Mouse (Mus musculus) MEL (cell line): Measurements from ENCODE around the gene Inip. TPM values are rescaled to one million over a fixed set of nuclear protein-coding genes. Genes with fewer than 3 reads are reported as not detected.

Experiments
- DNase-seq: peaks from one replicate; pipeline ENCODE4 v3.0.0; 2011; ENCODE audit warnings: low read depth, low spot score
- H3K27ac ChIP-seq: 2 replicates; pipeline ENCODE4 v1.5.1; 2012; ENCODE audit warnings: low read depth, mild to moderate bottlenecking, control low read depth, low read length, moderate library complexity; ENCODE audit not compliant: control insufficient read depth
- H3K27me3 ChIP-seq, 2 experiments: fragments of 150-350 bp in 1 of 2; sonication (generic) in 1 of 2; 2 replicates each; pipeline ENCODE4 v1.6.1; 2012; ENCODE audit warnings: low read length in 2 of 2, mild to moderate bottlenecking in 2 of 2, improper control_type of control experiment in 1 of 2, moderate library complexity in 1 of 2; ENCODE audit not compliant: insufficient read depth in 2 of 2, control insufficient read depth in 1 of 2
- H3K36me3 ChIP-seq, 2 experiments: 2 replicates each; pipeline ENCODE4 v1.6.1; 2012 to 2014; ENCODE audit warnings: low read length in 2 of 2, improper control_type of control experiment in 1 of 2, inconsistent platforms in 1 of 2, mild to moderate bottlenecking in 1 of 2; ENCODE audit not compliant: insufficient read depth in 2 of 2, control insufficient read depth in 1 of 2
- H3K4me1 ChIP-seq, 2 experiments: fragments of 150-350 bp in 1 of 2; sonication (generic) in 1 of 2; 2 replicates each; pipeline ENCODE4 v1.6.1; 2012; ENCODE audit warnings: low read length in 2 of 2, improper control_type of control experiment in 1 of 2, mild to moderate bottlenecking in 1 of 2; ENCODE audit not compliant: insufficient read depth in 2 of 2, control insufficient read depth in 1 of 2
- H3K4me3 ChIP-seq, 2 experiments: fragments of 150-350 bp in 1 of 2; sonication (generic) in 1 of 2; 2 replicates each; pipeline ENCODE4 v1.5.1; 2012; ENCODE audit warnings: low read depth in 2 of 2, low read length in 2 of 2, mild to moderate bottlenecking in 2 of 2, moderate library complexity in 2 of 2, control low read depth in 1 of 2, improper control_type of control experiment in 1 of 2; ENCODE audit not compliant: control insufficient read depth in 1 of 2, insufficient read depth in 1 of 2
- H3K79me2 ChIP-seq: 2 replicates; pipeline ENCODE4 v1.6.1; 2012; ENCODE audit warnings: mild to moderate bottlenecking, low read length, moderate library complexity; ENCODE audit not compliant: control insufficient read depth, poor library complexity, insufficient read depth
- H3K9ac ChIP-seq: 2 replicates; pipeline ENCODE4 v1.6.1; 2012; ENCODE audit warnings: low read depth, mild to moderate bottlenecking, control low read depth, low read length, moderate library complexity; ENCODE audit not compliant: control insufficient read depth, poor library complexity, severe bottlenecking
- H3K9me3 ChIP-seq: fragments of 150-350 bp; sonication (generic); replicated peaks from 2 replicates; pipeline ENCODE4 v1.6.1; 2012; ENCODE audit warnings: mild to moderate bottlenecking, low read length, improper control_type of control experiment, moderate library complexity; ENCODE audit not compliant: insufficient read depth
- BHLHE40 ChIP-seq: IDR thresholded peaks from 2 replicates; pipeline ENCODE4 v1.6.1; 2012; ENCODE audit warnings: low read depth, mild to moderate bottlenecking, inconsistent platforms, low read length, improper control_type of control experiment, borderline replicate concordance
- CTCF ChIP-seq, 3 experiments: IDR thresholded peaks in 2 of 3; conservative IDR thresholded peaks in 1 of 3; 2 replicates each; pipeline ENCODE4 v1.5.1; 2011 to 2012; ENCODE audit warnings: low read length in 3 of 3, low read depth in 2 of 3, mild to moderate bottlenecking in 2 of 3, improper control_type of control experiment in 1 of 3, inconsistent platforms in 1 of 3, mixed read lengths in 1 of 3, moderate library complexity in 1 of 3; ENCODE audit not compliant: control insufficient read depth in 1 of 3, insufficient read depth in 1 of 3, poor library complexity in 1 of 3, severe bottlenecking in 1 of 3
- E2F4 ChIP-seq: IDR thresholded peaks from 2 replicates; pipeline ENCODE4 v1.6.1; 2011; ENCODE audit warnings: low read depth, low read length, improper control_type of control experiment, borderline replicate concordance
- EP300 ChIP-seq, 2 experiments: IDR thresholded peaks; 2 replicates each; pipeline ENCODE4 v1.6.1; 2011; ENCODE audit warnings: improper control_type of control experiment in 2 of 2, low read length in 2 of 2, low read depth in 1 of 2, mild to moderate bottlenecking in 1 of 2
- ETS1 ChIP-seq: IDR thresholded peaks from 2 replicates; pipeline ENCODE4 v1.6.1; 2012; ENCODE audit warnings: low read depth, mild to moderate bottlenecking, inconsistent platforms, low read length, improper control_type of control experiment, moderate library complexity
- JUND ChIP-seq: IDR thresholded peaks from 2 replicates; pipeline ENCODE4 v1.6.1; 2011; ENCODE audit warnings: low read depth, mild to moderate bottlenecking, improper control_type of control experiment, low read length
- MAX ChIP-seq: IDR thresholded peaks from 2 replicates; pipeline ENCODE4 v1.6.1; 2011; ENCODE audit warnings: low read length, improper control_type of control experiment
- MAZ ChIP-seq: IDR thresholded peaks from 2 replicates; pipeline ENCODE4 v1.6.1; 2012; ENCODE audit warnings: low read depth, mild to moderate bottlenecking, inconsistent platforms, low read length, improper control_type of control experiment
- MEF2A ChIP-seq: IDR thresholded peaks from 2 replicates; pipeline ENCODE4 v1.6.1; 2014; ENCODE audit warnings: low read depth, mild to moderate bottlenecking, inconsistent platforms, low read length, improper control_type of control experiment; ENCODE audit not compliant: poor library complexity, insufficient replicate concordance, severe bottlenecking; ENCODE audit errors: extremely low read depth
- MXI1 ChIP-seq: IDR thresholded peaks from 2 replicates; pipeline ENCODE4 v1.6.1; 2011; ENCODE audit warnings: mild to moderate bottlenecking, low read depth, low read length, improper control_type of control experiment
- NRF1 ChIP-seq: IDR thresholded peaks from 2 replicates; pipeline ENCODE4 v1.6.1; 2014; ENCODE audit warnings: low read depth, mild to moderate bottlenecking, inconsistent platforms, low read length, improper control_type of control experiment, moderate library complexity; ENCODE audit not compliant: poor library complexity, insufficient read depth, severe bottlenecking
- POLR2AphosphoS2 ChIP-seq: IDR thresholded peaks from 2 replicates; pipeline ENCODE4 v1.6.1; 2011; ENCODE audit warnings: low read length, improper control_type of control experiment
- RAD21 ChIP-seq: IDR thresholded peaks from 2 replicates; pipeline ENCODE4 v1.6.1; 2011; ENCODE audit warnings: mild to moderate bottlenecking, low read depth, low read length, improper control_type of control experiment
- SIN3A ChIP-seq: IDR thresholded peaks from 2 replicates; pipeline ENCODE4 v1.6.1; 2012; ENCODE audit warnings: low read length, improper control_type of control experiment, inconsistent platforms
- SMC3 ChIP-seq: IDR thresholded peaks from 2 replicates; pipeline ENCODE4 v1.6.1; 2011; ENCODE audit warnings: low read depth, low read length, improper control_type of control experiment
- TAL1 ChIP-seq: IDR thresholded peaks from 2 replicates; pipeline ENCODE4 v1.6.1; 2012; ENCODE audit warnings: mild to moderate bottlenecking, inconsistent platforms, low read length, moderate library complexity, mixed read lengths
- TBP ChIP-seq: IDR thresholded peaks from 2 replicates; pipeline ENCODE4 v1.8.0; 2011; ENCODE audit warnings: low read depth, low read length, improper control_type of control experiment
- UBTF ChIP-seq: IDR thresholded peaks from 2 replicates; pipeline ENCODE4 v1.6.1; 2012; ENCODE audit warnings: low read depth, mild to moderate bottlenecking, inconsistent platforms, low read length, improper control_type of control experiment, moderate library complexity, borderline replicate concordance; ENCODE audit not compliant: insufficient read depth
- USF1 ChIP-seq: IDR thresholded peaks from 2 replicates; pipeline ENCODE4 v1.6.1; 2014; ENCODE audit warnings: low read depth, mild to moderate bottlenecking, inconsistent platforms, low read length, improper control_type of control experiment, moderate library complexity
- ZC3H11A ChIP-seq: IDR thresholded peaks from 2 replicates; pipeline ENCODE4 v1.6.1; 2012; ENCODE audit warnings: low read depth, mild to moderate bottlenecking, inconsistent platforms, low read length, improper control_type of control experiment
- ZKSCAN1 ChIP-seq: IDR thresholded peaks from 2 replicates; pipeline ENCODE4 v1.6.1; 2012; ENCODE audit warnings: low read depth, mild to moderate bottlenecking, inconsistent platforms, low read length, improper control_type of control experiment, moderate library complexity
- ZMIZ1 ChIP-seq: IDR thresholded peaks from 2 replicates; pipeline ENCODE4 v1.6.1; 2012; ENCODE audit warnings: low read depth, mild to moderate bottlenecking, inconsistent platforms, low read length, improper control_type of control experiment, moderate library complexity
- ZNF384 ChIP-seq: IDR thresholded peaks from 2 replicates; pipeline ENCODE4 v1.6.1; 2012; ENCODE audit warnings: low read depth, mild to moderate bottlenecking, inconsistent platforms, low read length, improper control_type of control experiment
- polyA plus RNA-seq, 2 experiments: library from polyadenylated mRNA; stranded (reverse) in 1 of 2; unstranded in 1 of 2; fragments of >175 nt in 1 of 2; fragments of >200 nt in 1 of 2; gene quantifications; 2 replicates each; pipeline versions ENCODE4 v1.2.1 to v1.2.4; 2012; ENCODE audit warnings: low replicate concordance in 2 of 2, low read depth in 1 of 2; ENCODE audit not compliant: insufficient read length in 2 of 2, insufficient read depth in 1 of 2, missing spikeins in 1 of 2
- total RNA-seq: library from RNA; depleted of rRNA; stranded (reverse); fragments of 300-350 nt; gene quantifications from 2 replicates; pipeline ENCODE4 v1.2.3, GENCODE M21; 2012

The Inip gene
- total and polyA plus RNA-seq, 3 experiments = 42.4 to 50.3 TPM; not detected in 1

- no peaks in the 10 kb centered on the region for H3K9me3 ChIP-seq
- H3K36me3 ChIP-seq = peaks cover 0 to 9% of the 10 kb centered on the region in 2 experiments; a peak in 2 of 4 replicates
- TF ChIP-seq RAD21 = peak; percentile 16
- no peak for TF ChIP-seq UBTF
- TF ChIP-seq CTCF (IDR thresholded peaks at IDR 0.05 in 2 of 3, conservative IDR thresholded peaks at IDR 0.05 in 1 of 3; ENCODE audit: control insufficient read depth in 1 of 3, insufficient read depth in 1 of 3, low read depth in 2 of 3, low read length in 3 of 3, poor library complexity in 1 of 3, severe bottlenecking in 1 of 3) = peak; percentile 35 to 60 (median 46)
- no peak for TF ChIP-seq NRF1
- peak; percentile 54 for TF ChIP-seq SMC3
- no peak for TF ChIP-seq MAX
- TF ChIP-seq TBP = no peak
- TF ChIP-seq MAZ = no peak
- peak; percentile 9; the same call in 1 of the 2 replicates for TF ChIP-seq ZC3H11A
- no peak for TF ChIP-seq TAL1
- DNase-seq = peak; percentile 62
- peaks cover 7 to 14% of the 10 kb centered on the region in 2 experiments for H3K4me1 ChIP-seq
- no peak overlapping the region for H3K27ac ChIP-seq
- H3K9ac ChIP-seq = no peak overlapping the region
- no peaks in the 10 kb centered on the region; the same call in 1 of the 2 replicates for H3K79me2 ChIP-seq
- H3K27me3 ChIP-seq = no peaks in the 10 kb centered on the region
- H3K4me3 ChIP-seq = no peak overlapping the region
These were observed 7.0 kb upstream of the Inip start for GRCm38 (mm10) chr4:59808396-59808795.

- TF ChIP-seq E2F4 (no peak), JUND (no peak), ZKSCAN1 (no peak), ETS1 (no peak), MXI1 (no peak), ZNF384 (no peak), BHLHE40 (no peak), USF1 (no peak), CTCF (IDR thresholded peaks at IDR 0.05 in 2 of 3, conservative IDR thresholded peaks at IDR 0.05 in 1 of 3; ENCODE audit: control insufficient read depth in 1 of 3, insufficient read depth in 1 of 3, low read depth in 2 of 3, low read length in 3 of 3, poor library complexity in 1 of 3, severe bottlenecking in 1 of 3) (no peak), TBP (no peak), ZMIZ1 (no peak), POLR2AphosphoS2 (no peak), EP300 (IDR thresholded peaks at IDR 0.05; ENCODE audit: low read depth in 1 of 2, low read length in 2 of 2) (no peak), MEF2A (no peak), SIN3A (no peak), UBTF (no peak)
- DNase-seq = no peak
- Histone ChIP-seq H3K9me3 (no peaks in the 10 kb centered on the region), H3K79me2 (no peaks in the 10 kb centered on the region; the same call in 1 of the 2 replicates), H3K27ac (no peak overlapping the region), H3K27me3 (no peaks in the 10 kb centered on the region), H3K4me3 (no peak overlapping the region), H3K36me3 (peaks cover 0 to 14% of the 10 kb centered on the region in 2 experiments; a peak in 2 of 4 replicates), H3K9ac (no peak overlapping the region), H3K4me1 (peaks cover 8 to 23% of the 10 kb centered on the region in 2 experiments)
These were observed 6.1 kb upstream of the Inip start for GRCm38 (mm10) chr4:59807521-59807920.
